Mouse (Mus musculus): ENCODE data around the gene Ift140.

Gene Ift140

GRCm38 (mm10) chr17:25015655-25016291 lies at the start of gene Ift140, which contains the start of gene Cramp1l:
Ift140 (plus strand) TSS chr17:25016085.
Cramp1l (minus strand) TSS chr17:25015788.
- peak; percentile 99 for DNase-seq (ENCODE audit: low read depth, low spot score)

DNA sequence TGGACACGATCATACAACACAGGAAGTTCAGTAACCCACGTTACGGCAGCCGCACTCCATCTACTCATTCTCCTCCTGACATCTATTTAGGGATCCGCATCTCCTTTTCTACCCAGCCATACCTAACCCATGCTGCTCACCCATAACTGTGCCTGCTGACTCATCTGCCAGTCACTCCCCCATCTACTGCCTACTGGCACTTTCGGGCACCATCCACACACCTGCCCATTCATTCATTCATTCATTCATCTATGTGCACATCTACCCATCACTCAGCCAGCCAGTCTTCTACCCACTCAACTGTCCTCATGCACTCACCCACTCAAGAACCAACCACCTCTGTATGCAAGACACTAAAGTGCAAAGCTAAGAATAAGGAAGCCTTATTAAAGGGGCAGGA lies 28.7 kb upstream of the Ift140 start:
- DNase-seq (ENCODE audit: low read depth, low spot score), result peak; percentile 22

- no peak for DNase-seq (ENCODE audit: low read depth, low spot score)
Measured at GRCm38 (mm10) chr17:24994721-24995120, 21.2 kb upstream of the Ift140 start.

DNA sequence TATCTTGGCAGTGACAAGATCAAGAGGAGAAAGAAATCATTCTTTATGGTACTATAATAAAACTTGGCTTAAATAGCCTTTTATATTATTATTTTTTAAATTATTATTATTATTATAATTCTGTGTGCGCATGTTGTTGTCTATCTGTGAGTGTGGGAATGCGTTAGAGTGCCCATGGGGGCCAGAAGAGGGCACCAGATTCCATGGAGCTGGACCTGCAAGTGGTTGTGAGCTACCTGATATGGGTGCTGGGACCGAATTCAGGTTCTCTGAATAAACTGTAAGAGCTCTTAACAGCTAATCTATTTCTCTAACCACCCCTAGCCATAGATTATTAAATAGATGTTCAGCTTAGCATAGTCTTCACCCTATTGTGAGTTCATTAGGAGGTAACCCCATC lies 10.8 kb upstream of the Ift140 start:
- DNase-seq (ENCODE audit: low read depth, low spot score), result no peak

DNA sequence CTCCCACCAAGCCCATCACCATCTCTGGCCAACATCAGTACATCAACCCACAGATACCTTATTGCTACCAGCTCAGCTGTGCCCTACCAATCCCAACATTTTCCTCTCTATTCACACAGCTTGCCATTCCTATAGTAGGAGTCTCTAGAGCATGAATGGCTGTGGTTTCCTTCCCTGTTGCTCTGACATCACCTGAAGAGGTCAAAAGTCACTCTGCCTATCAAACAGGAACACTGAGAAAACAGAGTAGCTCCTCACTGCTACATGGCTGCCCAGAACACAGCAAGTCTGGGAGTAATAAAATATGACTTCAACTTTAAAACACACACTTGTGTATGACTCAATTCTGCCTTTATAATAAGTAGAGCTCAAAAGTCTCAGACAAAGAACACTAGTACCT lies 8.4 kb upstream of the Ift140 start:
- no peak for DNase-seq (ENCODE audit: low read depth, low spot score)

GRCm38 (mm10) chr17:25013606-25014501 lies 2.0 kb upstream of the Ift140 start:
- no peak for DNase-seq (ENCODE audit: low read depth, low spot score)

- DNase-seq (ENCODE audit: low read depth, low spot score), result peak; percentile 26
Measured at GRCm38 (mm10) chr17:25014841-25015570, 879 bp upstream of the Ift140 start.

DNA sequence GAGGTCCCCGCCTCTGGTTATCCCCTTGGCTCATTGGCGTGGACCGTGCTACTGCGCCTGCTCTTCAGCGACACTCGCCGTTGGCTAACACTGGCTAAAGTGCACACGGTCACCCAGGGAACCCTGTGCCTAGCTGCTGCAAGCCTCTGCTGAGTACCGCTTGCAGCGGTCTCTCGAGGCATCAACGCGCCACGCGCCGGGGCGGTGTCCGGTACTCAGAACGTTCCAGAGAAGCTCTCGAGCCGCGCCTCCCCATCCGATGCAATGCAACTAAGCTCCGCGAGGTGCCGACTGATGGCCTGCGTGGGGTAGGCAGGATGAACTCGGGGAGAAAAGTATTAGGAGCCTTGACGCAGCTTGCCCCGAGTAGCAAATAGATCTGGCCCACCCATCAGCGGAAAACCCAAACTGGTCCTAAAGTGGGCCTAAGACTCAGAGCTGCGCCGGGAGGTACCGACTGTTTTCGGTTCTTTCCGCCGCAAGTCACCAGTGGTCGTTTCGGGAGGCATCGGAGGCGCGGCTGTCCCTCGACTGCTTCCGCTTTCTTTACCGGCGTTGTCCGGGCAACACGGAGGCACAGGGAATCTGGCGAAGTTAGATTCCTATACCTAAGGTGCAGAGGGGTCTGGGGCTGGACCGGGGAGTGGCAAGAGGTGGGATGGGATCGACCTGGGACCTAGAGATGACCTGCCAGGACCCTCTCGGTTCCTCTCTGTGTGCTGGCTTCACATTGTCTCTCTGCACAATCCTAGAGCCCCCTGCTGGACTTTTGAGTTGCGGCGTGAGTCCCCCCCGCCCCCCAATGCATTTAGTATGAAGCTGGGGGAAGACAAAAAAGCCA lies 627 bp downstream of the Ift140 start:
- DNase-seq (ENCODE audit: low read depth, low spot score), result no peak

- no peak for DNase-seq (ENCODE audit: low read depth, low spot score)
Measured at GRCm38 (mm10) chr17:25036183-25036582, 20.3 kb downstream of the Ift140 start.

DNA sequence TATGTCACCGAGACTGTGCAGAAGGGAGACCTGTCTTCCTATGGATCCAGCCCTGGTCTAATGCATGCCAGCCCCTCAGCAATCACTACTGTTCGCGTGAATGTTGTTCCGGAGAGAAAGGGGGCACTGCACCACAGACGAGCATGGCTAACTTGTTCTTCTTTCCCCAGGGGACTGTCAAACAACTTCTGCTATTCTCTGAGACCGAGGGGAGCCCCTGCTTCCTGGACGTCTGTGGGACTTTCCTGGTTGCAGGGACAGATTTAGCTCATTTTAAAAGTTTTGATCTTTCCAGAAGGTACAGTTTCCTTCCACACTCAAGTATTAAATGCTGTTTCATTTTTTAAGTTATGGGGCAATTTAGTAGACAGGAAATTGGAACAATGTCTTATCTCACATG lies 29.0 kb downstream of the Ift140 start:
- no peak for DNase-seq (ENCODE audit: low read depth, low spot score)

DNA sequence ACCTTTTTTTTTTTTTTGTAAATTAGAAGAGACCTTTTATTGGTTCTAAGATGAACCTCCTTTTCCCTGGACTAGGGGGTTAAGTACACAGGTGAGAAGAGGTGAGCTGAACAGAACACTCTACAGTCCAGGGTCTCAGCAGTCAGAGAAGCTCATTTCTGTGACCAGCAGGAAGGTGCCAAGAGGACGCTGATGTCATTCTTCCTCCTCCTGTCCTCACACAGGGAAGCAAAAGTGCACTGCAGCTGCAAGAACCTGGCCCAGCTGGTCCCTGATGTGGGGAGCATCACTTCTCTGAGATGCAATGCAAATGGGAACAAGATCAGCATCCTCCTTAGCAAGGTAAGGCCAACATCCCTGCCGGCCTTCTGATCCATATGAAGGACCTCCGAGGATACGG lies 29.4 kb downstream of the Ift140 start:
- no peak for DNase-seq (ENCODE audit: low read depth, low spot score)

- peak; percentile 22 for DNase-seq (ENCODE audit: low read depth, low spot score)
Measured at GRCm38 (mm10) chr17:25047143-25047542, 31.3 kb downstream of the Ift140 start.

DNA sequence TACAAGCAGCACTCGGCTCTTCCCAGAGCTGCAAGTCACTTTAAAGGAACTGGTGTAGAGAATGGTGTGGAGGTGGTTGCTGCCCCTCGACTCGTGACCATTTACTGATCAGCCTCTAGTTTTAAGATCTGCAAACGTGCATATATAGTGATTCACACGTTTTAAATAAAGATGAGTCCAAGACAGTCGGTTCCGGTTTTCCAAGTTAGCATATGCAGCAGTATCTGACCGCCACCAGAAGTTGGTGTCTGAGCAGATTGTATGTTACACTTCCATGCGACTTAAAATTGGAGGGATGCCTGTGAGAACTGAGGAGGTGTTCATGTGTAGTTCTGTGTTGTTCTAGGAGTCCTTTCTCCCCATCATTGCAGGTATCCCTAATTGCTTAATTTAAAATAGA lies 37.4 kb downstream of the Ift140 start:
- peak; percentile 47 for DNase-seq (ENCODE audit: low read depth, low spot score)

- DNase-seq (ENCODE audit: low read depth, low spot score), result no peak
Measured at GRCm38 (mm10) chr17:25057041-25057440, 41.2 kb downstream of the Ift140 start.

DNA sequence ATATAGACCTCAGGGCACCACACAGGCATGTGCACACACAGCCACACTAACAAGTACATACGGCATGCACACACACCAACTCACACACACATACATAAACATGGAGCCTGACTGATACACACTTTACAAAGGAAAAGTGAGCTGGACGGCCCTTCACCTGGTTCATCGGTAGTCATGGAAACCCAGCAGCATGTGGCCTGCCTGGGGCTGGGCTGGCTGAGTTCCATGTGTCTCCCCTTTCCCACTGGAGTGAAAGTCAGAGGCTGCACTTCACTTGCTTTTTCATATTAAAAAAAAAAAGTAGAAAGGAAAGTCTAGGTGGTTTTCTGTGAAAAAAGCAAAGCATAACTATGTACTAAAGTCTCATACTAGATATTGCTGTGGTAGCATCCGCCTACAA lies 47.4 kb downstream of the Ift140 start:
- DNase-seq (ENCODE audit: low read depth, low spot score), result no peak

GRCm38 (mm10) chr17:25063872-25064271 lies 48.0 kb downstream of the Ift140 start:
- DNase-seq (ENCODE audit: low read depth, low spot score), result no peak

DNA sequence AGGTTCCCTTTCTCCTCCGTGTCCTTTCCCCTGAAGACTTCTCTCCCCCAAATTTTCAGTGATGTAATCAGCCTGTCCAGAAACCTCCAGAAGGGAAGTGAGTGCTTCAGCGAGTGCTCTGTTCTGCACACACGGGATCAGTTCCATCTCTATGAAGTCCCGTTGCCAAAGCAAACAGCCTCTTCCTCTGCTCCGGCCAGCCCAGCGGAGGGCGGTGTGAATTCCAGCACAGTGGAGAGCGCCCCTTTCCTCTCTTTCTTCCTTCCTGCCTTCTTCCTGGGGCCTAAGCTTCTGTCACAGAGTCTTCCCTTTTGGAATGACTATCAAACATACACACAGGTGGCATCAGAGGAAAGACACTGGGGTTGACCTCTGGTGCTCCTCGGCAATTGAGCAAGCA lies 48.5 kb downstream of the Ift140 start:
- no peak for DNase-seq (ENCODE audit: low read depth, low spot score)

DNA sequence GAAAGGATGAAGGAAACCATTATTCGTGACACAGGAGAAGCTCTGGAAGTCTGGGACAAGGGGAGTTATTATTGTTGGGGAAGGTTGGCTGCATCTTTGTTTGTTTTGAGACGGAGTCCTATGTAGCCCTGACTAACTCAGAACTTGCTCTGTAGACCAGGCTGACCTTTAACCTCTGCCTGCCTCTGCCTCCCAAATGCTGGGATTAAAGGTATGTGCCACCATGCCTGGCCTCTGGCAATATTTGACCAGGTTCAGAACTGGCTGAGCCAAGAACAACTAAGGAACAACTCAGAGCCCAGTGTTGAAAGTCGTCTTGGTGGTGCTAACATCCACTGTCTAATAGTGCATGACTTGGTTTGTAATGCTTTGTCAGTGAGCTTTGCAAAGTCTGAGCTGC lies 49.3 kb downstream of the Ift140 start:
- no peak for DNase-seq (ENCODE audit: low read depth, low spot score)

DNA sequence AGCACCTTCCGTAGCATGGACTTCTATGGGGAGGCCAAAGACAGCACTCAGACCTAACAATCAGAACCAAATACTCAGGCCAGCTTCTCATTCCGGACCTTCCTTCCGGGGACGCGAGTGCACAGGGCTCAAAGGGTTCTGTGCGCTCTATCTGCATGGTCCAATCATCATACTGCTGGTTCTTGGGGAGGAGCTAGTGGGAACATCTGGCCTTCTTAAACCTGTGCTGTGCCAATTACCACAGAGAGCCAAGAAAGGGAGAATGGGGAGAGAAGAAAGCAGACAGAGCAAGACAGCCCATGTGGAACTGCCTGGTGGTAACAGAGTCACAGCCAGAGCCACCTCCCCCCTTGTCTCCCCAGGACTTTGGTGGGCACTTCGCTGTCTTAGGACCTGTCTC lies 50.7 kb downstream of the Ift140 start:
- no peak for DNase-seq (ENCODE audit: low read depth, low spot score)

DNA sequence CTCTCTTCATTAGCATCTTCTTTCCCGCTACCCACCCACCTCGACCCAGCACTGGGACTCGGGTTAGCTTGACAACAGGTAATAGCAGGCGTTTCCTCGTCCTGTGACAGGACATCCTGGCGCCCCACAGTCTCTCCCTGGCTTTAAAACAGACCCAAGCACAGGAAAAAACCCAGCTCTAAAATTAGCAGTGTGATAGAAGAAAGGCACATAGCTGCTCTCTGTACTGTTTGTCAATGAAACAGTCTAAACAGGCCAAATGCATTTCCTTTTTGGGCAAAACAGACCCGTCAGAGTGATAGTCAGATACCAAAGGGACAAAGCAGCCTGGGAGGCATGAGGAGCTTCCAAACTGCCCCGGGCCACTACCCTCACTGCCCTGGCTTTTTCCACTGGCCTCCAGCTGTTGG lies 51.6 kb downstream of the Ift140 start:
- DNase-seq (ENCODE audit: low read depth, low spot score), result no peak

- no peak for DNase-seq (ENCODE audit: low read depth, low spot score)
Measured at GRCm38 (mm10) chr17:25068690-25069089, 52.8 kb downstream of the Ift140 start.

Measured in telencephalon, adult 2 months (tissue).